Mouse (Mus musculus) CH12.LX (cell line): ENCODE results near the gene Fam107b. TPM values are rescaled to one million over a fixed set of nuclear protein-coding genes. Genes with fewer than 3 reads are reported as not detected.

ENCODE experiments used
- DNase-seq: peaks from one replicate; pipeline ENCODE4 v3.0.0-alpha.2; 2013; ENCODE audit errors: extremely low read depth
- H3K27ac ChIP-seq: 2 replicates; pipeline ENCODE4 v1.5.1; 2012; ENCODE audit warnings: low read depth, mild to moderate bottlenecking, control low read depth, moderate library complexity; ENCODE audit not compliant: insufficient read depth
- H3K27me3 ChIP-seq: replicated peaks from 2 replicates; pipeline ENCODE3; 2012; ENCODE audit warnings: inconsistent platforms
- H3K36me3 ChIP-seq, 2 experiments: replicated peaks in 1 of 2; 2 replicates each; pipeline versions ENCODE3 to v1.6.1; 2012; ENCODE audit warnings: inconsistent platforms in 1 of 2, low read length in 1 of 2, mild to moderate bottlenecking in 1 of 2, mixed read lengths in 1 of 2, moderate library complexity in 1 of 2; ENCODE audit not compliant: control insufficient read depth in 1 of 2, insufficient read depth in 1 of 2
- H3K4me1 ChIP-seq, 2 experiments: 2 replicates each; pipeline ENCODE4 v1.6.1; 2012; ENCODE audit warnings: inconsistent platforms in 1 of 2, moderate library complexity in 1 of 2; ENCODE audit not compliant: insufficient read depth in 2 of 2, control insufficient read depth in 1 of 2
- H3K4me2 ChIP-seq: 2 replicates; pipeline ENCODE4 v1.6.1; 2012; ENCODE audit warnings: low read depth, mild to moderate bottlenecking, control low read depth; ENCODE audit not compliant: poor library complexity, insufficient read depth, severe bottlenecking
- H3K4me3 ChIP-seq, 3 experiments: fragments of 150-350 bp in 1 of 3; sonication (generic) in 1 of 3; replicated peaks in 1 of 3; 2 replicates each; pipeline versions ENCODE3 to v1.5.1; 2011 to 2012; ENCODE audit warnings: low read depth in 2 of 3, low read length in 2 of 3, mild to moderate bottlenecking in 2 of 3, moderate library complexity in 2 of 3, control low read depth in 1 of 3, improper control_type of control experiment in 1 of 3, inconsistent platforms in 1 of 3, mixed read lengths in 1 of 3; ENCODE audit not compliant: poor library complexity in 1 of 3
- H3K79me2 ChIP-seq: replicated peaks from 2 replicates; pipeline ENCODE4 v1.6.1; 2012; ENCODE audit warnings: mild to moderate bottlenecking, moderate library complexity; ENCODE audit not compliant: control insufficient read depth, poor library complexity, insufficient read depth, severe bottlenecking; ENCODE audit errors: extremely low read depth
- H3K9ac ChIP-seq: 2 replicates; pipeline ENCODE4 v1.6.1; 2012; ENCODE audit warnings: low read depth, mild to moderate bottlenecking, control low read depth, moderate library complexity; ENCODE audit not compliant: insufficient read depth
- H3K9me3 ChIP-seq: replicated peaks from 2 replicates; pipeline ENCODE3; 2012; ENCODE audit warnings: low read length, inconsistent platforms, mixed read lengths
- CHD1 ChIP-seq: IDR thresholded peaks from 2 replicates; pipeline ENCODE4 v1.6.1; 2012; ENCODE audit warnings: low read depth, low read length, improper control_type of control experiment, inconsistent platforms
- CTCF ChIP-seq, 2 experiments: IDR thresholded peaks in 1 of 2; conservative IDR thresholded peaks in 1 of 2; 2 replicates each; pipeline ENCODE4 v1.5.1; 2011 to 2012; ENCODE audit warnings: low read depth in 2 of 2, low read length in 2 of 2, improper control_type of control experiment in 1 of 2, inconsistent platforms in 1 of 2, mild to moderate bottlenecking in 1 of 2, moderate library complexity in 1 of 2
- E2F4 ChIP-seq: IDR thresholded peaks from 2 replicates; pipeline ENCODE4 v1.6.1; 2011; ENCODE audit warnings: low read depth, low read length, improper control_type of control experiment; ENCODE audit not compliant: insufficient replicate concordance
- JUN ChIP-seq: IDR thresholded peaks from 2 replicates; pipeline ENCODE4 v1.6.1; 2011; ENCODE audit warnings: low read depth, mild to moderate bottlenecking, low read length, improper control_type of control experiment, moderate library complexity; ENCODE audit not compliant: insufficient read depth
- JUND ChIP-seq: conservative IDR thresholded peaks from 2 replicates; pipeline ENCODE4 v1.6.1; 2011; ENCODE audit warnings: low read depth, low read length, improper control_type of control experiment
- MAFK ChIP-seq: IDR thresholded peaks from 2 replicates; pipeline ENCODE4 v1.6.1; 2011; ENCODE audit warnings: low read length, improper control_type of control experiment; ENCODE audit not compliant: insufficient replicate concordance
- MAX ChIP-seq: IDR thresholded peaks from 2 replicates; pipeline ENCODE4 v1.6.1; 2011; ENCODE audit warnings: low read length, improper control_type of control experiment
- MAZ ChIP-seq: IDR thresholded peaks from 2 replicates; pipeline ENCODE4 v1.6.1; 2012; ENCODE audit warnings: low read depth, mild to moderate bottlenecking, inconsistent platforms, low read length, improper control_type of control experiment, moderate library complexity
- MEF2A ChIP-seq: IDR thresholded peaks from 2 replicates; pipeline ENCODE4 v1.6.1; 2014; ENCODE audit warnings: low read depth, mild to moderate bottlenecking, inconsistent platforms, low read length, improper control_type of control experiment, borderline replicate concordance
- MXI1 ChIP-seq: IDR thresholded peaks from 2 replicates; pipeline ENCODE4 v1.6.1; 2011; ENCODE audit warnings: mild to moderate bottlenecking, low read depth, low read length, improper control_type of control experiment
- MYC ChIP-seq: IDR thresholded peaks from 2 replicates; pipeline ENCODE4 v1.6.1; 2011; ENCODE audit warnings: low read depth, mild to moderate bottlenecking, improper control_type of control experiment, low read length
- NELFE ChIP-seq: IDR thresholded peaks from 2 replicates; pipeline ENCODE4 v1.6.1; 2011; ENCODE audit warnings: low read depth, low read length, improper control_type of control experiment
- NRF1 ChIP-seq: IDR thresholded peaks from 2 replicates; pipeline ENCODE4 v1.6.1; 2014; ENCODE audit warnings: low read depth, mild to moderate bottlenecking, inconsistent platforms, low read length, improper control_type of control experiment, moderate library complexity
- POLR2A ChIP-seq: IDR thresholded peaks from 2 replicates; pipeline ENCODE4 v1.6.1; 2011; ENCODE audit warnings: low read depth, mild to moderate bottlenecking, improper control_type of control experiment, low read length
- RAD21 ChIP-seq: IDR thresholded peaks from 2 replicates; pipeline ENCODE4 v1.6.1; 2011; ENCODE audit warnings: low read depth, mild to moderate bottlenecking, low read length, improper control_type of control experiment, moderate library complexity
- TBP ChIP-seq: conservative IDR thresholded peaks from 2 replicates; pipeline ENCODE4 v1.6.1; 2011; ENCODE audit warnings: low read depth, low read length, improper control_type of control experiment
- TCF12 ChIP-seq: IDR thresholded peaks from 2 replicates; pipeline ENCODE4 v1.6.1; 2014; ENCODE audit warnings: low read depth, mild to moderate bottlenecking, inconsistent platforms, low read length, improper control_type of control experiment
- UBTF ChIP-seq: IDR thresholded peaks from 2 replicates; pipeline ENCODE4 v1.6.1; 2012; ENCODE audit warnings: low read depth, mild to moderate bottlenecking, inconsistent platforms, low read length, improper control_type of control experiment, moderate library complexity
- USF1 ChIP-seq: IDR thresholded peaks from 2 replicates; pipeline ENCODE4 v1.6.1; 2014; ENCODE audit warnings: low read depth, mild to moderate bottlenecking, inconsistent platforms, low read length, improper control_type of control experiment
- USF2 ChIP-seq: conservative IDR thresholded peaks from 2 replicates; pipeline ENCODE4 v1.6.1; 2011; ENCODE audit warnings: low read depth, low read length, improper control_type of control experiment
- ZC3H11A ChIP-seq: IDR thresholded peaks from 2 replicates; pipeline ENCODE4 v1.6.1; 2012; ENCODE audit warnings: low read depth, mild to moderate bottlenecking, inconsistent platforms, low read length, improper control_type of control experiment
- ZMIZ1 ChIP-seq: IDR thresholded peaks from 2 replicates; pipeline ENCODE4 v1.6.1; 2012; ENCODE audit warnings: low read depth, mild to moderate bottlenecking, inconsistent platforms, low read length, improper control_type of control experiment
- ZNF384 ChIP-seq: IDR thresholded peaks from 2 replicates; pipeline ENCODE4 v1.6.1; 2012; ENCODE audit warnings: low read depth, low read length, improper control_type of control experiment, inconsistent platforms
- dilution Hi-C: fragments of 300-500 bp; cut with MboI; formaldehyde crosslinking; loops from 2 replicates; pipeline ENCODE4 v1.14.3; 2020; ENCODE audit warnings: low sequenced_read_pairs; ENCODE audit not compliant: extremely low pct_unique_long_range_greater_than_20kb, extremely low pct_ligation_motif_present
- in situ Hi-C: fragments of 300-500 bp; cut with MboI; formaldehyde crosslinking; loops from 3 replicates; pipeline ENCODE4 v1.14.3; 2019; ENCODE audit warnings: low sequenced_read_pairs, low pct_ligation_motif_present, low pct_unique_long_range_greater_than_20kb, mixed read lengths
- polyA plus RNA-seq: library from polyadenylated mRNA; unstranded; fragments of >175 nt; gene quantifications from 2 replicates; pipeline ENCODE4 v1.2.1, GENCODE M21; 2012; ENCODE audit warnings: low read depth; ENCODE audit not compliant: insufficient read length
- total RNA-seq, 2 experiments: library from RNA; depleted of rRNA; stranded (reverse); fragments of 300-350 nt in 1 of 2; fragments of >200 nt in 1 of 2; gene quantifications; 2 replicates each; pipeline ENCODE4 v1.2.3; 2012 to 2014

Fam107b gene
- total and polyA plus RNA-seq, 3 experiments, result 42.6 to 113 (median 71.7) TPM

DNA sequence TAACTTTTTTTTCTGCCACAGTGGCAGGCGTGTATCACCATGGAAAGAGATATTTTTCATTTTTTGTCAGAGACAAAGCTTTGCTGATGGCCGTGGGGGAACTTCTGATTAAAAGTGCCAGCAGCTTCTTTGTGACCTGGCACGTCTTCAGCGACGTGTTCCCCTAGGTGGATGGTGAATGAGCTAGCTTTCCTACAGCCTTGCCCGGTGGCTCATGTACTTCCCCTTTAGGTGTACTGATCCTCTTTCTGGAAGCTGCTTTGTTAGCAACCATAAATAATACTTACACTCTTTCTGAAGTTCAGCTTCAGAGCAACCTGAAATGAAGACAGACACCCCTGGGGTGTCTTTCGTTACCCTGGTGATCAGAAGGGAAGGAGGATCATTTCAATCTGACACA is 3.6 kb downstream of the Fam107b start:
- DNase-seq, result no peak
- dilution Hi-C loops (no loop called here), in situ Hi-C loops (no loop called here)
- no peak overlapping the region for H3K27ac ChIP-seq
- peaks cover 9 to 21% of the 10 kb centered on the region in 2 experiments; a peak in 3 of 4 replicates for H3K4me1 ChIP-seq
- TF ChIP-seq MXI1 (no peak), TCF12 (no peak), USF2 (no peak), JUND (no peak), NRF1 (no peak), MYC (no peak), ZC3H11A (no peak), USF1 (no peak), UBTF (no peak), MAZ (no peak), ZMIZ1 (no peak), E2F4 (no peak), TBP (no peak), MAFK (no peak), ZNF384 (no peak)
- H3K4me2 ChIP-seq, result no peak overlapping the region
- H3K27me3 ChIP-seq, result no peaks in the 10 kb centered on the region
- no peak overlapping the region for H3K9ac ChIP-seq
- H3K36me3 ChIP-seq, result no peaks in the 10 kb centered on the region
- H3K79me2 ChIP-seq, result no peaks in the 10 kb centered on the region
- no peaks in the 10 kb centered on the region for H3K9me3 ChIP-seq
- H3K4me3 ChIP-seq, result no peak overlapping the region

DNA sequence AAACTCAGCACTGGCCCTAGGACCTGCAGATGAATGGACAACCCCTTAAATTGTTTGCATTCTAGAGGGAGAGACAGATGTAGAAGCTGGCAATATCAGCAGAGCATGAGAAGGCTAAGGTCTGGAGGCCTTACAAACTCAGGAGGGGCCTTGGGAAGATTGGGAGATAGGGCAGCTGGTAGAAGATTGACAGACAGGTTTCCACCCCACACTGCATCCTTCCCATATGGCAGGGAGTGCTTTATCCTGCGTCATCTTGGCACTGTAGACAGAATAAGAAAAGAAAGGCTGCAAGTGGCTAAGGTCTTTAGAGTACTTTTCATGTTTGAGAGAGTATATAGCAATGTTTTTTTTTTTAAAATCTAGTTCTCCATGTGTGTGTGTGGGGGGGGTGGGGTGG is 4.9 kb downstream of the Fam107b start:
- Histone ChIP-seq H3K27ac (no peak overlapping the region), H3K4me3 (no peak overlapping the region)
- TF ChIP-seq ZC3H11A, result no peak
- TF ChIP-seq MEF2A, result no peak
- no peak for TF ChIP-seq MAX
- TF ChIP-seq CTCF (conservative IDR thresholded peaks at IDR 0.05 in 1 of 2, IDR thresholded peaks at IDR 0.05 in 1 of 2; ENCODE audit: low read depth in 2 of 2, low read length in 2 of 2), result no peak
- no peak for TF ChIP-seq POLR2A
- TF ChIP-seq CHD1, result no peak
- TF ChIP-seq JUN, result no peak
- no peak for TF ChIP-seq RAD21
- TF ChIP-seq NELFE, result no peak
- TF ChIP-seq, all 38 proteins: peak for 0
- Histone ChIP-seq H3K36me3 (no peaks in the 10 kb centered on the region), H3K9ac (no peak overlapping the region), H3K9me3 (no peaks in the 10 kb centered on the region), H3K27me3 (no peaks in the 10 kb centered on the region), H3K4me1 (peaks cover 9 to 25% of the 10 kb centered on the region in 2 experiments; a peak in 3 of 4 replicates), H3K79me2 (no peaks in the 10 kb centered on the region), H3K4me2 (no peak overlapping the region)
- dilution Hi-C loops (no loop called here), in situ Hi-C loops (no loop called here)
- no peak for DNase-seq
